Mouse (Mus musculus) ES-Bruce4 (cell line): Measurements from ENCODE around the gene Fars2. TPM values are rescaled to one million over a fixed set of nuclear protein-coding genes. Genes with fewer than 3 reads are reported as not detected.
"Not testable (repeated sequence)": the region's sequence is repeated elsewhere in the genome, so short reads cannot be mapped to it uniquely, and the experiment has no call there.

Experiments used
- H3K27ac ChIP-seq: 2 replicates; pipeline ENCODE4 v1.5.1; 2012; ENCODE audit warnings: low read length, inconsistent platforms; ENCODE audit not compliant: insufficient read depth
- H3K27me3 ChIP-seq: 2 replicates; pipeline ENCODE4 v1.6.1; 2012; ENCODE audit warnings: mild to moderate bottlenecking, low read length, inconsistent platforms; ENCODE audit not compliant: control insufficient read depth, poor library complexity, insufficient read depth, severe bottlenecking
- H3K36me3 ChIP-seq: 2 replicates; pipeline ENCODE4 v1.6.1; 2012; ENCODE audit warnings: inconsistent platforms, mild to moderate bottlenecking, low read length, moderate library complexity; ENCODE audit not compliant: control insufficient read depth, poor library complexity, insufficient read depth, severe bottlenecking
- H3K4me1 ChIP-seq: one replicate; pipeline ENCODE4 v1.8.1; 2011; ENCODE audit warnings: low read length; ENCODE audit not compliant: control insufficient read depth, insufficient read depth
- H3K4me3 ChIP-seq: 2 replicates; pipeline ENCODE4 v1.5.1; 2011; ENCODE audit warnings: low read depth, mild to moderate bottlenecking, low read length
- H3K9ac ChIP-seq: 2 replicates; pipeline ENCODE4 v1.6.1; 2012; ENCODE audit warnings: low read depth, mild to moderate bottlenecking, inconsistent platforms; ENCODE audit not compliant: poor library complexity, severe bottlenecking
- H3K9me3 ChIP-seq: replicated peaks from 2 replicates; pipeline ENCODE4 v1.6.1; 2012; ENCODE audit warnings: mild to moderate bottlenecking, low read length, inconsistent platforms; ENCODE audit not compliant: control insufficient read depth, poor library complexity, insufficient read depth, severe bottlenecking
- CTCF ChIP-seq: IDR thresholded peaks from one replicate; pipeline ENCODE4 v1.8.1; 2011; ENCODE audit warnings: low read depth, low read length
- EP300 ChIP-seq: IDR thresholded peaks from 2 replicates; pipeline ENCODE4 v1.6.1; 2011; ENCODE audit warnings: low read depth, low read length; ENCODE audit not compliant: insufficient read depth
- POLR2A ChIP-seq: IDR thresholded peaks from one replicate; pipeline ENCODE4 v1.8.1; 2011; ENCODE audit warnings: low read length; ENCODE audit not compliant: insufficient read depth
- polyA plus RNA-seq: library from polyadenylated mRNA; stranded (reverse); fragments of >200 nt; gene quantifications from 2 replicates; pipeline ENCODE4 v1.2.4, GENCODE M21; 2011; ENCODE audit warnings: low read depth; ENCODE audit not compliant: missing spikeins, insufficient read depth, insufficient read length

The Fars2 gene
- polyA plus RNA-seq, 1 experiment = 23.3 TPM

DNA sequence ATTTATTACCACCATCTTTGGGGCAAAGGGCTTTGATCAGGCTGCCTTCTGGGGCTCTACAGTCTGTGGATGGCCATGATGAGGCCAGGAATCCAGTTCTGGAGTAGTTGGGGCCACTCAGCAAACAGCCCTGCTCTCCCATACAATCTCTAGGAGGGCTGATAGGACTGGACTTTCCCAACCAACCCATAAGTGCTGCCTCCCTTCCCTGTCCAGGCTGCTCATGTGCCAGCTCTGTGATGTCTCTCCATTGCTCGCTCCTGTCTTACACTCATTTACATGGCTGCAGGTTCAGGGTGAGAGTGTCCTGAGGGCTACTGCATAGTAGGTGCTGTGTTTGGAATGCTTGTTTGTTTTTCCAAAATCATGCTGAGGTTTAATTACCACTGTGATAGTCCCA lies 298.0 kb downstream of the Fars2 start:
- no peak overlapping the region for H3K9ac ChIP-seq
- H3K27ac ChIP-seq = no peak overlapping the region
- TF ChIP-seq CTCF (no peak), EP300 (no peak), POLR2A (no peak)
- no peaks in the 10 kb centered on the region for H3K27me3 ChIP-seq
- H3K4me3 ChIP-seq = no peak overlapping the region
- H3K4me1 ChIP-seq = no peaks in the 10 kb centered on the region
- no peaks in the 10 kb centered on the region for H3K36me3 ChIP-seq
- H3K9me3 ChIP-seq = no peaks in the 10 kb centered on the region

DNA sequence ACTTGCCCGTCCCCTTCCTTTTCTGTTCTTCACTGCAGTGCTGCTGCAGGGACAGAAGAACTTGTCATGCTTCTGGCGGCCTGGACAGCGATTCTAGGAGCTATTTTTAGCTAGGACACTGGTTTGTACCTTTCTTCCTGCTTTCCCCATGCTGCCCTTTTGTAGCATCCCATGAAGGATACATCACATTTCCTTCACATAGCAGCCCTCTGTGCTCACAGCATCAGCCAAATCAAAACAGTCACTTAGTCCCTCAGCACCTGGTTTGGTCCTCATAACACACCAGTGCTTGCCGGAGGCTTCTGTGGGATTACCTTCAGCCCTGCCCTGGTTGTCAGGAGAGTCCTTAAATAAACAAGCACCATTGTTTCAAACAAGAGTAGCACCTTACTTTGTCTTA lies 299.3 kb downstream of the Fars2 start:
- H3K9me3 ChIP-seq = no peaks in the 10 kb centered on the region
- no peaks in the 10 kb centered on the region for H3K36me3 ChIP-seq
- TF ChIP-seq CTCF (no peak), EP300 (no peak), POLR2A (no peak)
- no peak overlapping the region for H3K27ac ChIP-seq
- H3K4me3 ChIP-seq = no peak overlapping the region
- no peaks in the 10 kb centered on the region for H3K4me1 ChIP-seq
- no peak overlapping the region for H3K9ac ChIP-seq
- no peaks in the 10 kb centered on the region for H3K27me3 ChIP-seq

DNA sequence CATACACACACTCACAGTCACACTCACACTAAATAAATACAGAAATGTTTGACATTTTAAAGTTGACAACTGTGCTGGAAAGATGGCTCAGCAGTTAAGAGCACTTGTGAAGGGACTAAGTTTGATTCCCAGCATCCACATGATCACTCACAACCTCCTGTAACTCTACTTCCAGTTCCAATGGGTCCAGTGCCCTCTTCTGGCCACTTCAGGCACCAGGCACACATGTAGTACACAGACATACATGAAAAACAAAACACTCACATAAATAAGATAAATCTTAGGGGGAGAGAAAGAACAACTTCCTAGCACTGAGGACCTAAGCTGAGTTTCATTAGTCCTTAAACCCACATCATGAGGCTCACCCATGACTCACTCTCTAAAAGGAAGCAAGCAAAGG lies 302.1 kb downstream of the Fars2 start:
- H3K9ac ChIP-seq = no peak overlapping the region
- H3K36me3 ChIP-seq = no peaks in the 10 kb centered on the region
- no peaks in the 10 kb centered on the region for H3K9me3 ChIP-seq
- H3K4me3 ChIP-seq = no peak overlapping the region
- no peak overlapping the region for H3K27ac ChIP-seq
- H3K4me1 ChIP-seq = no peaks in the 10 kb centered on the region
- no peak for TF ChIP-seq POLR2A
- TF ChIP-seq CTCF = peak; percentile 12
- H3K27me3 ChIP-seq = no peaks in the 10 kb centered on the region

DNA sequence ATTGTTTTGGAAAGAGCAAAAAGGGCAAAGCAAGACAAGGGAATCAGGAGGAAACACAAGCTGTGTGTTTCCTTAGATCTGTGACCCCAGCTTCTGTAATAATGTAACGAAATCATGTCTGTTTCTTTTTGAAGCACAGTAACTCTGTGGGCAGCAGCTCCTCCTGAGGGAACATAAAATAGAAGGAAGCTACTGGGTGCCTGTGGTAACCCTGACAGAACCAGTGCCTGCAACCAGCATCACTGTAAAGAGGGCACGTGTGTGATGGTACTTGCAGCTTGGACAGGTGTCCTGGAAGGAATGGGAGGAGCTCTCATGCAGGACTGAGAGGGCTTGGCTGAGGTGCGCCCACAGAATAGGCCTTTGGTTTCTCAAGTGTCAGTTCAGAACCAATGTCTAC lies 305.2 kb downstream of the Fars2 start:
- H3K27me3 ChIP-seq = no peaks in the 10 kb centered on the region
- no peaks in the 10 kb centered on the region for H3K36me3 ChIP-seq
- no peak overlapping the region for H3K9ac ChIP-seq
- no peaks in the 10 kb centered on the region for H3K9me3 ChIP-seq
- no peak overlapping the region for H3K27ac ChIP-seq
- H3K4me3 ChIP-seq = no peak overlapping the region
- TF ChIP-seq POLR2A = no peak
- TF ChIP-seq EP300 = no peak
- no peak for TF ChIP-seq CTCF
- H3K4me1 ChIP-seq = no peaks in the 10 kb centered on the region

DNA sequence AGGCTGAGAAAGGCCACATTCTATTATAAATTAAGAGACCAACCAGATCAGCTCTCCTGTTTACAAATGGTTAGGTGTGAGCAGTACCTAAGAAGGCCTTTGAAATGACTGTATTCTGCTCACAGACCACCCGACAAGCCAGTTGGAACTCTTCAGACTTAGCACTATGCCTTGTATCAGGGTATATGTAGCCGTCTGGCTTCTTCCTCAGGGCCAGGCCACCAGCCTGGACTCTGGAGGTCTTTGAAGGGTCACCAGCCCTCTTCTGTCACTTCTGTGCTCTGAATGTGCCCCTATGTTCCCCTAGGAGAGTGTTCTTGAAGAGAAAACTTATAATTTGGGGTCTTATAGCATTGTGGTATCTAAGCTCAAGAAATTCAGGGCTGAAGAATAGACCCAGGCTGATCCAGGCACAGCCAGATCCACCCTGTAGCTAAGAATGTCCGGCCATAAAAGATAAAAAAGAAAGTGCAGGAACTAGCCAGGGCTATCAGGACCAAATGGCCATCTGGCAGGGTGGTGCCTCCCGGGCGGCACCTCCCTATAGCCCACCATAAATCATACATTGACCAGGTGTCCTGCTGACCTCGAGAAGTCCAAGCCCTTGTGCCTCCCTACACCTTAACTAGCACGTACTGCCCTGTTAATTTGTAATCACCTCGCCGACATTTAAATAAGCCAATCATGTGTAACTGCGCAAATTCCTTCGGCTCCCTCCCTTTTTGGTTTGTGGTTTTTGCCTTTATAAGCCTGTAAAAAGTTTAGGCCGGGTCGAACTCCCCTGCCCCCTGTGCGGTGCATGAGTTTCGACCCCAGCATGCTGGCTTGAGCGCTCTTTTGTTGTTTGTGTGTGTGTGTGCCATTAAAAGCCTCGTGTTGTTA lies 308.9 kb downstream of the Fars2 start:
- not testable (repeated sequence) for H3K27ac ChIP-seq, H3K27me3 ChIP-seq, H3K4me3 ChIP-seq, H3K9me3 ChIP-seq, H3K36me3 ChIP-seq, H3K4me1 ChIP-seq, H3K9ac ChIP-seq

DNA sequence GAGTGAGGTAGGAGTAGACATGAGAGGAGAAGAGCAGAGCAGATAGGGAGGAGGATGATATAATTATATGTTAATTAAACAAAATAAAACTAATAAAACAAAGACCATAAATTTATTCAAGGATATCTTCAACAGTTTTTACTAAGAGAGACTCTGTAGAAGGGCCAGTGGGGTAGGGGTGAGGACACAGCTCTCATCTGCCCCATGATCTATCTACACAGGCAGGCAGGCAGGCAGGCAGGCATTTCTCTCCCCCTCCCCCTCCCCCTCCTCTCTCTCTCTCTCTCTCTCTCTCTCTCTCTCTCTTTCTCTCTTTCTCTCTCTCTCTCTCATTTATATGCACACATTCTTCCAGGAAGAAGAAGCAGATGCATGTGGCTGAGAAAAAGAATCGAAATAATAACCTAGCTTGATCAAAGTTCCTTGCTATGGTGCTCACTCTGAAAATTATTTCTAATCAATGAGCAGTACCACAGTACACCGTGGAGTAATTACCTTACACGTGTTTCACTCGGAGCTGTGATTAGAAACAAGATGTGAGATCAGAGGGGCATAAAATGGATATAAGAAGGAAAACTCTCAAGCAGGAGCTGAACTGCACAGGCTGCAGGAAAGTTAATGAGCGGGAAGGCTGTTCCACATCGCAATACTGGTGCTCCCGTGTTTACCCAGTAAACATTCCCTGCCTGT lies 312.4 kb downstream of the Fars2 start:
- Histone ChIP-seq H3K27ac (no peak overlapping the region), H3K4me1 (no peaks in the 10 kb centered on the region), H3K4me3 (no peak overlapping the region), H3K9me3 (no peaks in the 10 kb centered on the region), H3K27me3 (no peaks in the 10 kb centered on the region), H3K9ac (no peak overlapping the region), H3K36me3 (no peaks in the 10 kb centered on the region)
- no peak for TF ChIP-seq EP300
- no peak for TF ChIP-seq POLR2A
- no peak for TF ChIP-seq CTCF
